Mouse (Mus musculus) olfactory bulb, adult 2 months (tissue): Measurements from ENCODE around the gene H3f3a. TPM values are rescaled to one million over a fixed set of nuclear protein-coding genes. Genes with fewer than 3 reads are reported as not detected.

ENCODE experiments used
- H3K27ac ChIP-seq: fragments of 200-500 bp; 2 replicates; pipeline ENCODE4 v1.5.1; 2012; ENCODE audit warnings: low read depth, low read length; ENCODE audit not compliant: insufficient read depth
- H3K4me1 ChIP-seq: fragments of 200-500 bp; 2 replicates; pipeline ENCODE4 v1.6.1; 2012; ENCODE audit warnings: low read length; ENCODE audit not compliant: control insufficient read depth, insufficient read depth
- H3K4me3 ChIP-seq: fragments of 200-500 bp; 2 replicates; pipeline ENCODE4 v1.5.1; 2012; ENCODE audit warnings: mild to moderate bottlenecking, low read depth, low read length, moderate library complexity; ENCODE audit not compliant: insufficient read depth
- CTCF ChIP-seq: fragments of 200-500 bp; IDR thresholded peaks from 2 replicates; pipeline ENCODE4 v1.5.1; 2012; ENCODE audit warnings: low read depth, mild to moderate bottlenecking, low read length, moderate library complexity; ENCODE audit not compliant: insufficient read depth
- POLR2A ChIP-seq: fragments of 200-500 bp; IDR thresholded peaks from 2 replicates; pipeline ENCODE4 v1.6.1; 2012; ENCODE audit warnings: mild to moderate bottlenecking, low read depth, low read length, moderate library complexity; ENCODE audit not compliant: insufficient read depth
- WGBS: fragments of 180-500 bp; shearing (Covaris S2); methylation state at CpG from one replicate; pipeline ENCODE4 v1.1.7; 2018; 5-methylcytosine and 5-hydroxymethylcytosine counted together
- polyA plus RNA-seq: library from polyadenylated mRNA; stranded (reverse); fragments of >200 nt; gene quantifications from 2 replicates; pipeline ENCODE4 v1.2.4, GENCODE M21; 2012; ENCODE audit warnings: low replicate concordance; ENCODE audit not compliant: missing spikeins, insufficient read depth, insufficient read length

The H3f3a gene
- polyA plus RNA-seq, 1 experiment = not detected

DNA sequence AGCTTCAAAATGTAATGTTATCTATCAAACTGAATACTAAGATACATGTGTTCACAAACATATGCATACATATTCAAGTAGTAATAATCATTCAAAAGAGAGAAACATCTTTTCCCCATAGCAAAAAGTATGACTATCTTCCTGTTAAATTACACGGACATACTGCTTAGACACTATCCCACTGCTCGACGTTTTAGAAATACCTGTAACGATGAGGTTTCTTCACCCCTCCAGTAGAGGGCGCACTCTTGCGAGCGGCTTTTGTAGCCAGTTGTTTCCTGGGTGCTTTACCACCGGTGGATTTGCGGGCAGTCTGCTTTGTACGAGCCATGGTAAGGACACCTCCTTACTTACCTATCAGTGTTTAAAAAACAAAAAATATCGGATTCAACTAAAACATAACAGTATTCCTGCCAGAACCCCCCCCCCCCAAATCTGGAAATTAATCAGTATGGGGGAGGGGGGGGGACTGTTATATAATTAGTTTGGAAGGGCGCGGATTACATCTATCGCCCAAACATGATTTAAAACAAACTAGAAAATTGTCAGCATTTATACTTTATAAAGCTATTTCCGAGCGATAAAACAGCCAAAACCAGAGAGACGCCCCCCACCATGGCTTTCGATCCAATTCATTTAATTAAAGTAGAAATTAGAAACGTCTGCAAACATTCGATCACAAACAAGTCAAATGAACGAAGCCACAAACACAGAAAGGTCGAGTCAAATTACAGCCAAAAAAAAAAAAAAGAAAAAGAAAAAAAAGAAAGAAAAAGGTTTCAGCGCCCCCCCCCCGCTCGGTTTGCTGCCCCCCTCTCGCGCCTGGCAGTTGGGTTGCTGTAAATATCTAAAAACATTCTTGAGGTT lies 1.9 kb downstream of the H3f3a start:
- peaks cover 5% of the 10 kb centered on the region for H3K4me1 ChIP-seq
- TF ChIP-seq CTCF (0 out of 2 replicates have a peak, but pooled peaks have one; percentile 16), POLR2A (no peak)
- peak overlapping the region; percentile 100 for H3K4me3 ChIP-seq
- peak overlapping the region; percentile 97 for H3K27ac ChIP-seq
- under 1% methylated on average over 27 of the region's 27 CpGs for WGBS

GRCm38 (mm10) chr1:180810976-180811375 lies 2.8 kb downstream of the H3f3a start:
- TF ChIP-seq CTCF (no peak), POLR2A (no peak)
- Histone ChIP-seq H3K4me1 (peaks cover 7% of the 10 kb centered on the region), H3K27ac (no peak overlapping the region), H3K4me3 (peak overlapping the region; percentile 21; the same call in 1 of the 2 replicates)
- 40% methylated on average over 7 of the region's 7 CpGs for WGBS

DNA sequence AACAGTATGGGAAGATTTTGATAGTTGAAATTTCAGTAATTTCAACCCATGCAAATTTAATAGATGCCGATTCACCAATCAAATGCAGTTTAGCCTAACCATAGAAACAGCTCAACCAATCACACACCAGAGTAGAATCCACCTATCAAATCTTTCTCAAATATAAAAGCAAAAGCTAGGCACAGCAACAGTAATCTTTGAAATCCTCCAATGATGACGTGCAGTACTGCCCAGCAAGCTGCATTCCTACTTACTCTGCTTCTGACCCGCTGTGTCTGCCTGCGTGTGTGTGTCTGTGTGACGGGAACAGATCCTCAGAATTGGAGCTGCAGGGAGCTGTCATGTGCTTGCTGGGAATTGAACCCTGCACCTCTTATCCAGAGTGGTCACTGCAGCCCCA lies 4.9 kb downstream of the H3f3a start:
- peaks cover 4% of the 10 kb centered on the region; the same call in 1 of the 2 replicates for H3K4me1 ChIP-seq
- H3K4me3 ChIP-seq = no peak overlapping the region
- TF ChIP-seq CTCF (no peak), POLR2A (no peak)
- H3K27ac ChIP-seq = no peak overlapping the region
- WGBS = 28% methylated on average over 5 of the region's 5 CpGs

GRCm38 (mm10) chr1:180803881-180804280 lies 9.9 kb downstream of the H3f3a start:
- Histone ChIP-seq H3K4me1 (peaks cover 2% of the 10 kb centered on the region; the same call in 1 of the 2 replicates), H3K27ac (no peak overlapping the region), H3K4me3 (no peak overlapping the region)
- 78% methylated on average over 6 of the region's 6 CpGs for WGBS
- TF ChIP-seq CTCF (no peak), POLR2A (no peak)

- no peak overlapping the region for H3K4me3 ChIP-seq
- H3K4me1 ChIP-seq = peaks cover 2% of the 10 kb centered on the region; the same call in 1 of the 2 replicates
- WGBS = 75% methylated on average over 3 of the region's 3 CpGs
- TF ChIP-seq CTCF = no peak
- TF ChIP-seq POLR2A = no peak
- no peak overlapping the region for H3K27ac ChIP-seq
Observed at GRCm38 (mm10) chr1:180801466-180801994, 12.2 kb downstream of the H3f3a start.

- 51% methylated on average over 2 of the region's 2 CpGs for WGBS
- H3K4me1 ChIP-seq = no peaks in the 10 kb centered on the region
- H3K27ac ChIP-seq = no peak overlapping the region
- TF ChIP-seq POLR2A (no peak), CTCF (no peak)
- H3K4me3 ChIP-seq = no peak overlapping the region
Observed at GRCm38 (mm10) chr1:180800814-180801213, 12.9 kb downstream of the H3f3a start.

DNA sequence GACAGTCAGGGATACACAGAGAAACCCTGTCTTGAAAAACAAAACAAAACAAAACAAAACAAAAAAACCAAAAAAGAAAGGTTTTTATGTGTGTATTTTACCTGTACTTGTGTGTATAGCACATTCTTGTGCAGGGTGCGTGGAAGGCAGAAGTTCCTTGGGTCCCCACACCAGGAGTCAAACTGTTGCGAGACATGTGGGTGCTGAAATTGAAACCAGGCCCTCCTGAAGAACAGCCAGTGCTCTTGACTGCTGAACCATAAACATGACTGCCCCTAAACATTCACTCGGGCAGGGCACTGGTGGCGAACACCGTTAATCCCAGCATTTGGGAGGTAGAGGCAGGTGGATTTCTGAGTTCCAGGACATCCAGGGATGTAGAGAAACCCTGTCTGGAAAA lies 13.7 kb downstream of the H3f3a start:
- H3K4me3 ChIP-seq = no peak overlapping the region
- WGBS = 91% methylated on average over 5 of the region's 5 CpGs
- H3K27ac ChIP-seq = no peak overlapping the region
- TF ChIP-seq POLR2A = no peak
- no peak for TF ChIP-seq CTCF
- H3K4me1 ChIP-seq = no peaks in the 10 kb centered on the region

GRCm38 (mm10) chr1:180799253-180799652 lies 14.5 kb downstream of the H3f3a start:
- Histone ChIP-seq H3K4me3 (no peak overlapping the region), H3K27ac (no peak overlapping the region), H3K4me1 (peaks cover 2% of the 10 kb centered on the region)
- TF ChIP-seq CTCF = no peak
- TF ChIP-seq POLR2A = no peak
- 78% methylated on average over 5 of the region's 5 CpGs for WGBS

GRCm38 (mm10) chr1:180798660-180799059 lies 15.1 kb downstream of the H3f3a start:
- H3K27ac ChIP-seq = no peak overlapping the region
- H3K4me3 ChIP-seq = no peak overlapping the region
- H3K4me1 ChIP-seq = peaks cover 6% of the 10 kb centered on the region
- TF ChIP-seq POLR2A (no peak), CTCF (no peak)
- 96% methylated on average over 5 of the region's 5 CpGs for WGBS
